Mouse (Mus musculus) B cell, adult (primary cell): ENCODE measurements around the gene Gm14692. TPM values are rescaled to one million over a fixed set of nuclear protein-coding genes. Genes with fewer than 3 reads are reported as not detected.

Experiments
- total RNA-seq: library from RNA; stranded (reverse); gene quantifications from 4 replicates; pipeline ENCODE4 v1.2.4, GENCODE M21; 2023; ENCODE audit not compliant: inconsistent age

The Gm14692 gene
- not detected in 4 replicates for total RNA-seq

GRCm38 (mm10) chrX:67695398-67695797, at the start of gene Gm14692:
Gm14692 (plus strand) TSS chrX:67695698.

GRCm38 (mm10) chrX:67693462-67693861, 2.0 kb upstream of the Gm14692 start, which contains the start of gene Gm1140:
Gm1140 (minus strand) TSS chrX:67693562.

Other genes starting within 250 kb of the Gm14692 start
- not detected in 4 replicates for gene Gm1140, start 2.1 kb upstream of the Gm14692 start, total RNA-seq
- gene 4933436I01Rik, start 225.8 kb downstream of the Gm14692 start, total RNA-seq, result not detected in 4 replicates